Mouse (Mus musculus) left cerebral cortex, postnatal 4 days (tissue): ENCODE measurements around the gene Lcorl. TPM values are rescaled to one million over a fixed set of nuclear protein-coding genes. Genes with fewer than 3 reads are reported as not detected.

ENCODE experiments used
- DNase-seq: peaks from one replicate; pipeline ENCODE4 v3.0.0-alpha.2; 2022
- intact Hi-C: fragments of 180-260 bp; cut with DNase I; formaldehyde crosslinking; loops from one replicate; pipeline ENCODE4 v1.15.1; 2025
- total RNA-seq, 2 experiments: library from RNA; stranded (reverse); gene quantifications; 2 replicates each; pipeline ENCODE4 v1.2.3; 2021

Gene Lcorl
- total RNA-seq: 10 to 100 TPM; 69.9 to 73.1 TPM

DNA sequence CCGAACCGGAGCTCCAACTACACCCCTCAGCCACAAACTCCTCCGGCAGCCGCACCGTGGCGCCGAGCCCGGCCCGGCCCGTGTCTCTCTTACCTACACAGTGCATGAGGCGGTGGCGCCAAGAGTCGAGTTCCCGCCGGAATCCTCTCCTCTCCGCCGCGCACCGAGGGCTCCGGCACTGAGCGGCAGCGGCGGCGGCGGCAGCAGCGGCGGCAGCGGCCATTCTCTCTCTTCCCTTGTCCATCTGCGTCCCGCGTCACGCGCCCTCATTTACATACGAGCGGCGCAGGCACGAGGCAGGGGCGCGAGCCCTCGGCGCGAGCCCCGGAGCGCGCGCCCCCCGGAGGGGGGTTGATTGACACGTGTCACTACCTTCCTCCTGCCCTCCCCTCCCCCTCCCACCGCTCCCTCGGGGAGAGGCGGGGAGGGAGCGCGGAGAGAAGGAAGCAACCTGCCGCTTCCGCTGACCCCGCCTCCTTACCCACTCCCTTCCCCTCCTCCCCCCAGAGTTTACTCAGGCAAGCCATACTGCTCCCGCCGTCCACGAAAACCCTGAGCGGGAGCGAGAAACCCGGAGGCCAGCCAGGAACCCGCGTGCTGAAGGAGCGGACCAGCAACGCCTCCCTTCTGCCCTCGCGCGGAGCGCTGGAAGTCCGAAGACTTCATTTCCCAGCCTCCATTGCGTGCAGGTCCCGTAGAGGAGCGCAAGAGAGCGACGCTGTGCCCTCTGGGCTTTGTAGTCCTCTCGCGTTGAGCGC is at the start of gene Lcorl:
TSS of gene Lcorl (minus strand) at position 362 of the 758 bp plus-strand sequence.
- DNase-seq: peak; percentile 97
- intact Hi-C loops: loop anchor here (5.0 kb wide), 1 partner anchor 490 kb away; no protein-coding TSS in a partner anchor

DNA sequence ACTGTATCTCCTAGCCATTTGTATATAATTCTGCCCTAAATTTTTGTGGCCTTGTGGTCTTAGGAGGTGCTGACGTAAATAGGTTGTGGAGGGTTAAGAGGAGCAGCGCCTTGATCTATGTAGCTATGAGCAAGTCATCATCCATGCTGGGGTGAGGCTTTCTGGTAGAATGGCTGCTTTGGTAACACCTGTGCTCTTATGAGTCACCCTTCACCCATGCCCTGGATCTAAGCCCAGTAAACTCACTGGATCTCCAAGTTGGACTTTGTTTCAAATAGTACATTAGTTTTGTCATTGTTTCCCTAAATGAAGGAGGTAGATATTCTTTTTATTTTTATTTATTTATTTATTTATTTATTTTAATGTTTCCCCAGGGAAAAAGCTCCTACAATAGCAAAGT is 47.3 kb upstream of the Lcorl start:
- DNase-seq: no peak
- intact Hi-C loops: no loop called here

DNA sequence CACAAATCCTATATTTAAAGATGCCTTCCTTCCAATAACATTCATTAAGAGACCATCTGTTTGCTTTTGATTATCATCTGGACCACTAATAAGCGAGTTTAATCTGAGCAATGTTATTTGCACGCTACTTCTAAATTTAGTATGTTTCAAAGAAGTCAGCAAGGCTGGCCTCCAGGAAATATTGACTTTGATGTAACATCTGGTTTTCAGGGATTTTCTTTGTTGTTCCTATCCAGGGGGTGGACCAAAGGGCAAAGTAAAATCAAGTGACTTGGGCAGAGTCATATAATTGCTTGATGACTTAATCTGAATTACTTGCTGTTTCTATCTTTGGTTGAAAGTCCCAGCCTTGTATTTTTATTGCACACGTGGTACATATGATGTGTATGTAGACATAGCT is 45.8 kb upstream of the Lcorl start:
- DNase-seq: no peak
- intact Hi-C loops: no loop called here

DNA sequence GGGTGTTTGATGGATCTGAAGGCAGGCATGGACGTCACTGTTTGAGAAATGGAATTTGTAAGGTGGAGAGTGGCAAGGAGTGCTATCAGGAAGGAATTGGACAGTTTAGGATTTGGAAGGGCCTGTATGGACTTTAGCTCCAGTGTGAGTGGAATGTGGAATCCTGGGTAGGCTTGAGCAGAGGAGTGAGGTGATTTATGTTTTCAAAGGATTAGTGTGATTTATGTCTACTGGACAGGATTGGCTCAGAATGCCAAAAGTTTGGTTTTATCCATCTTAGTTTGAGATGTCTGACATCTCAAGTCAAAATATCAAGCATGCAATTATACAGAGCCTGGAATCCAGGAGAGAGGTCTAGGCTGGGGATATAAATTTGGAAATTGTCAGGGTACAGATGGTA is 37.9 kb upstream of the Lcorl start:
- intact Hi-C loops: no loop called here
- no peak for DNase-seq

DNA sequence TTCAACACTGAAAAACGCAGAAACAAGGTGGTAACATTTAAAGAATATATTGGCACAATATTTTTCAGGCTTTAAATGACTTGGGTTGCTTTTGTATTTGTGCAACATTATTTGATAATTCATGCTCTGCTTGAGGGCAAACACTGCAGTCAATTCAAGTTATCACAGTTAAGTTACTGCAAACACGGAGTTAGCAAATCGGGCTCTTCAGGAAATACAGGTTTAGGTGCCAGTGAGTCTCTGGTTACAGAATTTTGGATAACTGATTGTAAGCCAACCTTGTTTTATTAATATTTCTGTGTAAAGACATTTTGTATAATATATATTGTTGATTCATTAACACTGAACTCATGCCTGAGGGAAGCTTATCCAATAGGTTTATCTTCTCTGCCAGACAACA is 36.3 kb upstream of the Lcorl start:
- intact Hi-C loops: no loop called here
- DNase-seq: no peak

DNA sequence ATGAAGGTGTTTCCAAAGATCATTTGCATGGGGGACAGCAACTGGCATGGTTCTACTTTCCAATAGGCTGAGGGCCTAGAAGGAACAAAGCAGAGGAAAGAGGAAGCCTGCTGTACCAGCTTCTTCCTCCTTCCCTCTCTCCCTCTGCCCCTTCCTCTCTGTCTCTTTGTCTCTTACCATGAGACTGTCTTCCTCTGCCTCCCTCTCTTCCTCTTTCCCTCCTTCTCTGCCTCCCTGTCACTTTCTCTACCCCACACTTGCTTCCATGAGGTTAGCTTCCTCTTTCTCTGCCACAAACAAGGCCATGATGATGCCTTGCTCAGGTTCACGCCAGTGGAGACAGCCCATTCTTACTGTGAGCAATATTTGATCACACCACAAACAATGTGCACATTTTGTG is 18.9 kb upstream of the Lcorl start:
- no peak for DNase-seq
- intact Hi-C loops: no loop called here

DNA sequence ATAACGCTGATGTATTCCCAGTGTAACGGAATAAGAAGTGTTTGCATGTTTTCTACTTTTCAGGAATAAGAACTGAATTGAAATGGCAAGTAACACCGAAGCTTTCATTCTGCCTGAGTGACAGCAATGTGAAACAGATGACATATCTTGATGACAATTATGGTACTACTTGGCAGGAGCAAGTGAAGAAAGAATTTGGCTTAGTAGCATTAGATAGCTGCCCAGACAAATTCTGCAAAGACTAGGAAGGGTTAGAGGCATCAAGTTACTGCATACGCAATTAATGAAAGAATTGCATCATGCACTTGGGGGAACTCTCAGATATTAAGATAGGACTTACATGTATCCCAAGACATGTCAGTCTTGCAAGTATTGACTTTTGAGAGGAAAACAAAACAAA is 18.1 kb upstream of the Lcorl start:
- DNase-seq: no peak
- intact Hi-C loops: no loop called here

DNA sequence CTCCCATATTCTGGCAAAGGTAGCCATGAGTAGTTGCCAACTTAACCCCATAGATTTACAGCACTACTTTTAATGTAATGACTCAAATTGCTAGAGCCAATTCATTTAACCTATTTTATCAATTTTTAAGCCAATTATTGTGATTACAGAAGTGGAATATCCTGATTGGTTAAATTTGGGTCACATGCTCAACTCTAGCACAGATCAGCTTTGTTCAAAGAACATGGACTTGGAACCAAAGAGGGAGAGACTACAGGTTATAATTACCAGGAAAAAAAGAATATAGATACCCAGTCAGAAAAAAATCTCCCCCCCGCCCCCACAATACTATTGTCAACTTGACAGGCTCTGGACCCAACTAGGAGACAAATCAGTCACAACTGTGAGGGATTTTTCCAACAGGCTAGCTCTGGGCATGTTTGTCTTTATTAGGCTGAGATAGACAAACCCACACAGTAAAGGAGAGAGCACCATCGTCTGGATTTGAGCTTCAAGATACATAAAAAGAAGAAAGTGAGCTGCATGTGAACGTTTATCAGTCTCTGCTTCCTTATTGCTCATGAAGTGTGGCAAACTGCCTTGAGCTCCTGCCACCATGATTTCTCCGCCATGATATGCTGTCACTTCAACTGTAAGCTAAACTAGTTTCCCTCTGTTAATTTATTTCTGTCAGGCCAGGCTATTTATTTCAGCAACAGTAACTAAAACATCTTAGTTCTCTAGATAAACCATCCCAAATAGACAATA is 17.0 kb upstream of the Lcorl start:
- intact Hi-C loops: no loop called here
- DNase-seq: no peak

DNA sequence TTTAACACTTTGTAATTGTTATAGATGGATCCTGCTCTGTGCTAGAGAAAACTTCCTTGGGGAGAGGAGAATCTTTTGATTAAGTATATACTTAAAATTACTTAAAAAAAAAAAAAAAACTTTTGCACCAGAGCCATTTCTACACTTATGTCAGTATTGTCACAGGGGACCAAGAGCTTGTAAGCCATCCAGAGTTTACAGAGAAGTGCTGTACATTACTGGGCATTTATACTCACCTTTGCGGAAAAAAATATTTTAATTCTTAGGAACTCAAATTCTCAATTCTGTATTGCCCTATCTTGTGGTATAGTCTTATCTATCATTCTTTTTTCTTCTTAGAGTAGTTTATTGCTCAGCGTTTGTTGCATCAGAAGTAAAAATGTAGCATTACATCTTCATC is 953 bp upstream of the Lcorl start:
- DNase-seq: no peak
- intact Hi-C loops: loop anchor here (5.0 kb wide), 1 partner anchor 489 kb away; no protein-coding TSS in a partner anchor

DNA sequence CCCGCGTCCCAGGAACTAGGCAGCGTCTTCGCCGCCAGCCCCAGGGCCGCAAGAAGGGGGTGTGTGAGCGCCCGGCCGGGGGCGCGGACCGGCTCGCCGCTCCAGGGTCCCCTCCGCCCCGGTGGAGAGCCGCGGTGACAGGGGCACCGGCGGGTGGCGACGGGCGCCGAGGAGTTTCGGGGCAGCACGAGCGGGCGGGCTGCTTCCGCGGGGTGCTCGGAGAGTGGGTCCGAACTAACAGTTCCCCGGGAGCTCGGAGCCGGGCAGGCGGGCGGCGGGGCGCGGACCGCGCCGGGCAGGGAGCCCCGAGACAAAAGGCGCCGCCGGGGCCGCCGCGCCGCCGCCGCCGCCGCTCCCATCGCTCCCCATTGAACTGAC is 550 bp downstream of the Lcorl start:
- peak; percentile 51 for DNase-seq
- intact Hi-C loops: loop anchor here (5.0 kb wide), 1 partner anchor 490 kb away; no protein-coding TSS in a partner anchor

DNA sequence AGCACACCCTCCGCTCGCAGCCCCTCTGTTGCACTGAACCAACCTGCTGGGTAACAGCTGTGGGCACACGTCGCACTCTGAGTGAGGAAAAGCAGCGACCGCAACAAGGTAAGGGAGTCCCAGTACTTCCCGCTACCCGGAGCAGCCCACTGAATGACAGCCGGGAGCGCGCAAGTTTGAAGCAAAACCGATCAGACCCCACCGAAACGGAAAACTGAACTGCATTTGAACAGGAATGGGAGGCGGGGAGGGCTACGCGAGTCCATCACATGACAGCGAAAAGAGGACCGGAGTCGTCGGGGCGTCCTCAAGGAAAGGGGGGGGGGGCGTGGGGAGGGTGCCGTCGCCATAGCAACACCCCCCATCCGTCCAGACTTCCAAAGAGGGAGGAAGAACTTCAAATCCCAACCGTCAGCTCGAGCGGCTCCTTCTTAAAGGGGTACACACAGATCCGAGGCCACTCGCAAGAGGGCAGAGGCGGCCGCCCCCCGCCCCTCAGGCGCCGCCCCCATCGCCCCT is 1.1 kb downstream of the Lcorl start:
- DNase-seq: peak; percentile 83
- intact Hi-C loops: loop anchor here (5.0 kb wide), 1 partner anchor 491 kb away; no protein-coding TSS in a partner anchor

DNA sequence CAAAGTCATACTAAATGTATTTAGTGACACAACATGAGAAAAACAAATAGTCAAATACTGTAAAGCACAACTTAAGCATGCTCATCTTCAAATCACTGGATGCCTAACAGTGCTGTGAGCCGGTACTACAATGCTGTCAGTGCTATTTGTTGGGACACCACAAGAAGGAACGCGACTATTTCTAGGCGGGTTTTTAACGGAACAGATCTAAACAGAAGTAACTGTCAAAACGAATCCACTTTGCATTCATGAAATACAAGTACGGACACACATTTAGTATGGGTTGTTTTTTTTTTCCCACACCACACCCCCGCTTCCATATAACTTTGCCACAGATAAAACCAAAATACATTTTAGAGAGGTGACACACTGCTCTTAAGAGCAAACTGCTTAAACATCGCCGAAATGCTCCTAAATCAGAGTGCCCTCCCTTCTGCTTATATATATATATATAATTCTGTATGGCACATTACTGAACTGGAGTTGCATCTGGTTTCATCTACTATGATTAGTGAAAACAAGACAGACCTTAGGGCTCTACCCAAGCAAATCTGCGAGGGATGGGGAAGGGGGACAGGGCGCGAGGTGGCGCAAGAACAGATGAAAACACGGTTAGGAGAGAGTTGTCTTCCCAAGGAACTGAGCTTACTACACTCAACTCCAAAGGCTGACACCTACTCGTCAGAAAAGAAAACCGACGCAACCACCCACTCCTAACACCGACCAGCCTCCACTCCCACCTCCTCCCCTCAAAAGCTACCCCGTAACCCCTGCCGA is 1.7 kb downstream of the Lcorl start:
- DNase-seq: peak; percentile 57

DNA sequence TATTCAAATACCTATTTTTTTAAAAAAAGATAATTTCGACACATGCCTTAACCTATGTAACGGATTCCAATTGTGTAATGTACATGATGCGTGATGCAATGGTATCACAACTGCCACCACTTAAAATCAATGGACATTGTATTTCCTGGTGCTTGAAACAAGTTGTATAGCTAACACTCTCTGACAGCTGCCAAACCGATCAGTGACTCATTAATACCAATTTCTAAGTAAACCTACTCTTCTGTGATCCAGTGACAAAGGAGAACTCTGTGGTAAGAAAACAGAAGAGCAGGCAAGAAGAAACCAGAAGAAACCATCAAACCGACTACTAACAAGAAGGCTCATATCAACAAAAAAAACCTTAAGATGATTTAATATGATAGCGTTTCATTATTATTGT is 12.7 kb downstream of the Lcorl start:
- no peak for DNase-seq
- intact Hi-C loops: no loop called here

More for the DNA sequence above, 1.7 kb downstream of the Lcorl start:
- intact Hi-C loops: loop anchor here (5.0 kb wide), 1 partner anchor 492 kb away; no protein-coding TSS in a partner anchor

DNA sequence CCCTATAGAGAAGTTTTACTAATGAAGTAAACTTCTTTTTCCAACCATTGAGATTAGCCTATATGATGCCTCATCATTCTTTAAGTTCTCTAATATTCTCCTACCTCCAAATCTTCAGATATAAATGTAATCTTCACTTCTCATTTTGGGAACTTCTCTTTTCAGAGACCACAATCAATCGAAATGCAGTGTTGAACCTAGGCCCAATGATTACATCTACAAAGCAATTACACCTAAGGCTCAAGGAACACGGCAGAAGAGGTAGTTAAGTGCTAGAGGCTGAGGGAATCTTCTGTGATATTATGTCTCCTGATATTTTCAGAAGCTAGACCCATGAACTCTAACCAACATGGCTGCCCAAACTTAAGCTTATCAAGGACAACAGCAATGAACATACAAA is 22.3 kb downstream of the Lcorl start:
- intact Hi-C loops: no loop called here
- no peak for DNase-seq

DNA sequence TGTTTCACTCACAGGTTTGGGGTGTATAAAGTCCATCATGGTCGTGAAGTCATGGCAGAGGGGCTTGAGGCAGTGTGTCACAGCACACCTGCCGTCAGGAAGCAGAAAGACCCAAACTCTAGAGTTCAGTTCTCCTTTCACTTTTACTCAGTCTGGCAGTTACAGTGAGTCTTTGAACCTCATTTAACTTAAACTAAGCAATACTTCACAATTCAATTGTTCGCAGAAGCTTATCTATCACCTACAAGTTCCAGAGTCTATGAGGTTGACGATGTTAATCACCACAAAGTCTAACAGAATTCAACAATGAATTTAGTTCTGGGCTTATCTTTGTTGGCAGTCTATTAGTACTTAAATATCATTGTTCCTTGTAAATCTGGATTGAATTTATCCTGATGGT is 45.9 kb downstream of the Lcorl start:
- intact Hi-C loops: no loop called here
- no peak for DNase-seq

DNA sequence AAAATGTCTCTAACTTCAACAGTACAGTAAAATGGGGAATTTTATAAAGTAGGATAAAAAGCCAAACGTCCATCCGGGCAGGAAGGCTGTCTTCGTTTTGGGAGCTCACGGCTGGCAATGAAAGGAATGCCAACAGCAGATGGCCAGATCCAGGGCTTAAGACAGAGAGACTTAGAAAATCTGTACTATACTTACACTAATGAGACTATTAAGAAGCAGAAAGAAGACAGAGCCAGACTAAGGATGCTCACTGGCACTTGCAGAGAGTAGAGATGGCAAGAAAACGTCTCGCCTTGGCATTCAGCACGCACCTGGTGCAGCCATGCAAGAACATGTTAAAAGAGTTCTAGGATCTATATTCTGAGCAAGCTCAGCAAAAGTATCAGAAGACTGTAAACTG is 65.6 kb downstream of the Lcorl start:
- no peak for DNase-seq
- intact Hi-C loops: no loop called here

DNA sequence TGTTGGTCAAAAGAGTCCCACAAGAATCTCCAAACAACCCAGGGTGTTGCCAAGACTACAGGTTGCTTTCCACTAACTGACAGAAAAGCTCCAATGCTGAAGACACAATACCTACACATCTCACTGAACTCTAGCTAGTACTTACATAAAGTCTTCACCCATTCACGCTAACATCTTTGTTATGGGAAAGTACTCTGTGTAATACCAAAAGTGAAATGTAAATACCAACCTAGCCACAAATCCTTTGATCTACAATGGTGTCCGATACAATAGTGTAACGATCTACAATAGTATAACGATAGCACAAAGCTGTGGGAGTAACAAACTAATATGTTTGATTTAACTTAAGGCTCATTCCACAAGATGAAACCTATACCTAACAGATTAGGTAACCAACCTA is 67.2 kb downstream of the Lcorl start:
- intact Hi-C loops: no loop called here
- no peak for DNase-seq

DNA sequence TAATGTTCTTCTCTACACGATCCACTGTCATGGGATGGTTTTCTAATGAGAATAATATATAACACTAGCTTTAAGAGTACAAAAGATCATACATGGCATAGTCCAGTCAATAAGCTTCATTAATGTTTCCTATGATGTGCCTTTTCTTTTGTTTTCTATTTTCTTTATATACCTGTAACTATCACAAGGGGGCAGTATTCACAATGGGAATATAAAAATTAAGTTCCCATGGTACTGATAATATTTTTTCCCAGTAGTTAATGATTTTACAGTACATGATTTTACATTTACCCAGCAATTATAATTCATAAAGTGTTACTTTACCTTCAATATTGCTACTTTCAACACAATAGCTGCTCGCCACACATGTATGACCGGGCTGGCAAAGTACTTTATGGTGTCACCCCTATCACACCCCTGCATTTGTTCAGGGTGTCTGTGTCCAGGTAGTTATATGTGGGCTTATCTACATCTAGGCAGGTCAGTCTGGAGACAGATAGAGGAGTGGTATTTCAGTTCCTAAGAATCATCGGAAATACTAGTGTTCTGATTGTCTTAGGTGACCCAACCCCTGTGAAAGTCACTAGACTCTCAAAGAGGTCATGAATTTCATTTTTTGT is 99.8 kb downstream of the Lcorl start:
- intact Hi-C loops: no loop called here
- no peak for DNase-seq

DNA sequence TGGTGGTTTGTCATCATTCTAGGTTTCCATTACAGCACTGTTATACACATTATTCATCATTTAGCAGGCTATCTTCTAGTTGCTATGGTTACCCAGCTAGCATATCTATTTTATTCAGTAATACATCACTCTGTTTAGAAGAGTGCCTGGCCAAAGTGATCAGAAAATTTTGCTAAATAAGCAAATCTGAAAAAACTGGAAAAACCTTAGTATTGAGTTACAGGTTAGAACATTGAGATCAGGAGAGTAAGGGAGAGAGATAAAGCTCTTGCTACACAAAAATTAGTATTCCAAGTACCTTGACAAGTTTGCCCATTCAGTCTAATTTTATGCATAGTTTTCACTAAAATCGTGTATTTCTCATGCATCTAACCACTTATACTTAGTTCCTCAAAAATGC is 119.5 kb downstream of the Lcorl start:
- intact Hi-C loops: no loop called here
- DNase-seq: no peak

DNA sequence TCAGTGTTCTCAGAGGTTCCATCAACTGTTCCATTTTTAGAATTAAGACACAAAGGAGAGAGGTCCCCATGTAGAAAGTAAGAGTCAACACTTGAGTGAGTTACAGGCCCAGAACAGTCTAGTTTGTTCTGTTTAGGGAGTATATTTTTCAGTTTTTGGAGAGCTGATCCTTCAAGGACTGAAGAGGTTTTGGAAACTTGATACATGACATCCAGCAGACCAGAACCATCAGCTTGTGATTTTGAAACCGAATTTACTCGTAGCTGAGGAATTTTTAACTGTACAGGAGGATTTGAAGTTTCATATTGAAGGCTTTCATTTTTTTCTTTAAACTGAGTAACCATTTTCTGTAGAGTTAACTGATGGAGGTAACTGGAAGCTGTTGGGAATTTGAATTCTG is 123.7 kb downstream of the Lcorl start:
- no peak for DNase-seq
- intact Hi-C loops: no loop called here
